Mouse (Mus musculus) right cerebral cortex, postnatal 36 days (tissue): ENCODE data around the gene Mrpl27.
"Not testable (repeated sequence)": the region's sequence is repeated elsewhere in the genome, so short reads cannot be mapped to it uniquely, and the experiment has no call there.

Source experiments
- DNase-seq, 2 experiments: peaks; one replicate each; pipeline ENCODE4 v3.0.0; 2022; ENCODE audit warnings: low spot score in 2 of 2, mixed read lengths in 1 of 2

Mrpl27 gene

DNA sequence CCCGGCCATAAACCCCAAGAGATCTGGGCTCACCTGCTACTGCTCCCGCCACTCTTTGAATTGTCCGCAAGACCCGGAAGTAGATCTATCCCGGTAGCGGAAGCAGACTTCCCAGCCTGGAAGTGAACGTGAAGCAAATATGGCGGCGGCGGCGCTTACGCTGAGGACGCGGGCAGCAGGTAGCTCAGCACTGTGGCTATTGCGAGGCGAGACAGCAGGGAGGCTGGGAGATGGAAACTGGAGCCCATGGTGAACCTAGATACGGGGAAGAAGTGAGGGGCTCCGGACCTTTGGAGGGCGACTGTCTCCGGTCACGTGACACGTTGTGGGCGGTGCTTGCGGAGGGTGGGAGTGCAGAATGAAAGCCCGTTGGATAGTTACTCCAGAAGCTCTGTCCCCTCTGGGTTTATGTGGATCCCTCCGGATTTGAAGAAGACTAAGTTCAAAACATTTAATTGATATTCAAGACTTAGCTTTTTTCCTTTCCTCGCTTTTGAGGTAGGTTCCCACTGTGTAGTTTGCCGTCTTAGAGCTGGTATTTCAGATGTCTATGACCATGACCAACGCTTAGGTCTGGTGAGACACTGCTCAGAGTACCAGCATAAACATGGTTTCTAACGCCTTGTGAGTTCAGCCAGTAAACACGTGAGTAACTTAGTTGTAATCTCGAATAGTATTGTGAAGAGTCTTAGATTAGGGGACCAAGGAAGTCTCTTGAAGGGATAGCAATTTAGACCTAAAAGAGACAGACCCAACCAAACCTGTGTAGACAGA lies at the start of gene Mrpl27, which contains the start of gene Eme1:
Gene Mrpl27, plus strand, starts transcription at position 105 of the 774 bp plus-strand sequence.
Gene Eme1, minus strand, starts transcription at position 302 of the 774 bp plus-strand sequence.
- DNase-seq, result peak; percentile 77 to 80

DNA sequence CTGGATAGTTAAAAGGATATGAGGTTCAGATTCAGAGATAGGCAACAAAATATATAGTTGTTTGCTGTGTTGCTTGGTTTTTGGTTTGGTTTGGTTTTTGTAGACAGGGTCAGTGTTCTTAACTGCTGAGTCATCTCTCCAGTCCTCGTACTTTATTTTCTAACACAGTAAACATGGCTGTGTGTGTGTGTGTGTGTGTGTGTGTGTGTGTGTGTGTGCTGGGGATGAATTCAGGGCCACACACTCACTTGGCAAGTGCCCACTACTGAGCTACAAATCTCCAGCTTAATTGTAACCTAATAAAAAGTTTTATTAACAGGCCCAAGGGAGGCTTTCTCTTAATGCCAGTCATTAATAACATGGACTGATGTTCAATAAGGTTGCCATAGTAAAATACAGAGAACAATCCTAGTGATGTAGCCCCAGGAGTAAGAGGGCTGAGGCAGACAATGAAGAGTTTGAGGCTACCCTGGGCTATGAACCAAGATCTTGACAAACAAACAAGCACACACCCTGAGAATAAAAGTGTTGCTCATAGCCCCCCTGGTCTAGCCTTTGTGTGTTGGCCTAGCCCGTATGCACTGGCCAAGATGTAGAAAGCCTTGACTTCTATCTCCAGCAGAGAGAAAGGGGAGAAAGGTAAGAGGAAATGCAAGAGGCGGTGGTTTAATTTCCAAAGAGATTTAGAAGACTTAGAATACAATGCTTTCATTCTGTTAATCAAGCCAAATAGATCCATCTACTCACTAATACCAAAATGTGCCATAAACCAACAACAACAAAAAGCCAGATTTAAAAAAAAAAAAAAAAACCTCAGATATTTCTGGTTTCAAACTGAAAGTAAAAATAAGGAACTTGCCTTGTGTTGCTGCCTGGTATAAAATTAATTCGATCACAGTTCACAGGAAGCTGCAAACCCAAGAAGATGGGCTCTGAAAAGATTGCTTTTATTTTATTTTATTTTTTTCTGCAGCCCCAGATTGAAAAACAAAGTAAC lies 42.5 kb upstream of the Mrpl27 start:
- no peak for DNase-seq

DNA sequence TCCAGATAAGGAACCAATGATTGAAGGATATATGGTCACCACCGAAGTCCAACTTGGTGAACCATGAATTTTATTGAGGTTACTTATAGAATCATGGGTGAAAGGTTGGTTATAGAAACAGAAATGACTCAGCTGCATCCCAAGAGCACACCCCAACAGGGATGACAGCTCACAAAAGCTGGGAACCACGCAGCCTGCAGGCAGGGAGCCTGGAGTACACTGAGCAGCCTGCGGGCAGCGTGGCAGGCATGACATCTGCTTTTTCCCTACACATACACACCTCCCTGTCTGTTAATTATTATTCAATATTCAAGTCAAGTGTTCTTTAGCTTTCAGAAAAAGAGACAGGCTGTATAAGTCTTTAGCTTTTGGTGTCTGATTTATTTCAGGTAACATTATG lies 39.0 kb upstream of the Mrpl27 start:
- no peak for DNase-seq

DNA sequence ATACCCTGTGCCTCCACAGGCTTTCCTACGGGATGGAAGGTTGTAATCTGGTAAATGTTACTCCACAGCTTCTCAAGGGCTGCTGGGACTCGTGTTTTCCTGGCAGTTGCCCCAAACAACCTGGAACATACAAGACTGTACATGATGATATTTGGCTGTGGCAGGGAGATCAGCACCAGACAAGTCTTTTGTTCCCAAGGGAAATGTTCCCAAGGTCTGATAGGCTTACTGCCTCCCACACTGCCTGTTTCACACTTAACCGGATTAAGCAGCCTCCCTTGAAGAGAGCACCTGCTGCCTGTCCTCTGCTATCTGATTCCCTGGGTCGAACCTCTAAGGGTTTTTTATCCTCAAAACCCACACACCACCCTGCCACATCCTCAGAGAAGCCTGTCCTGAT lies 38.1 kb upstream of the Mrpl27 start:
- no peak for DNase-seq

DNA sequence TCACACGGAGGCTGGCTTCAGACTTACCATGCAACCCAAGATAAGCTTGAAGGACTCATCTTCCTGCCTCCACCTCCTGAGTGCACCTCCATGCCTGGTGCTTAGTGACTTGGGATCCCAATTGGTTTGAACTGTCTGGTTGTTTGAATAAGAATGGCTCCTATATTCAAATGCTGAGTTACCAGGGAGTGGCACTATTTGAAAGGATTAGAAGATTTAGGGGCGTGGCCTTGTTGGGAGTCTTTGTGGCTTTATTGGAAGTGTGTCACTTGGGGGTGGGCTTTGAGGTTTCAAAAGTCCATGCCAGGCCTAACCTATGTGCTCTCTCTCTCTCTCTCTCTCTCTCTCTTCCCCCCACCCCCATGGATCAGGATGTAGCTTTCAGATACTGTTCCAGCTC lies 35.9 kb upstream of the Mrpl27 start:
- no peak for DNase-seq

DNA sequence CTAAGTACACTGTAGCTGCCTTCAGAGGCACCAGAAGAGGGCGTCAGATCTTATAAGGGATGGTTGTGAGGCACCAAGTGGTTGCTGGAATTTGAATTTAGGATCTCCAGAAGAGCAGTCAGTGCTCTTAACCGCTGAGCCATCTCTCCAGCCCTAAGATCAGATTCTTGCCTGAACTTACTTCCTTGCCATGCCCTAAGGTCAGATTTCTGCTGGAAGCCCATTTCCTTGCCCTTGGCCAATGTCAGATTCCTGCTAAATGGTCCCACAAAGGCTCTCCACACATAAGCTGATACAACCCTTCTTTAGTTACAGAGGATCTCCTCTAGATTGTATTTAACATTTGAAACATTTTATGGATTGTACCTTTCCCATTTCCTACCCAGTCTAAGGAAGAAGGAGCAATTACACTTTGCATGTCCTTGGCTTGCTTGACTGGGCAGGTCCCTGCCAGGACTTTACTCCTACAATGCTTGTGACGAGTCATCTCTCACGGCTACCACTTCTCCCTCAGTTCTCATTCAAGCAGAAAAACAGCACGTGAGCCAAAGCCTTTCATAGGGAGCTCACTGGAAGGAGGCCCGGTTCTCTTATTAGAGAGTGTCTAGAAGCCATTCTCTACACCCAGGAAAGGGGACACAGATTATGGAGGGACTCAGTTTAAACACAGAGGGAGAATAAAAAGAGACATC lies 32.7 kb upstream of the Mrpl27 start:
- no peak for DNase-seq

DNA sequence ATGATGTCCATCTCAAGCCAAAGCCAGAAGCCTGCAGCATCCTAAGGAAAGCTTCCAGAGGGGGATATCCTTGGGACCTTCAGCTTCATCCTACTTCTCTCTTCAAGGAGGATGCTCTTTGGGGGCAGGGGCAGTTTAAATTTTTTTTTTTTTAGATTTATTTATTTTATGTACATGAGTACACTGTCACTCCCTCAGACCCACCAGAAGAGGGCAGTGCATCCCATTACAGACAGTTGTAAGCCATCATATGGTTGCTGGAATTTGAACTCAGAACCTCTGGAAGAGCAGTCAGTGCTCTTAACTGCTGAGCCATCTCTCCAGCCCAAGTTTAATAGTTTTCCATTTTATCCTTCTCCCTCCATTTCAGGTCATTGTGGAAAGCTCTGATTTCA lies 32.1 kb upstream of the Mrpl27 start:
- DNase-seq, result no peak

GRCm38 (mm10) chr11:94622162-94622561 lies 31.4 kb upstream of the Mrpl27 start:
- DNase-seq, result no peak

DNA sequence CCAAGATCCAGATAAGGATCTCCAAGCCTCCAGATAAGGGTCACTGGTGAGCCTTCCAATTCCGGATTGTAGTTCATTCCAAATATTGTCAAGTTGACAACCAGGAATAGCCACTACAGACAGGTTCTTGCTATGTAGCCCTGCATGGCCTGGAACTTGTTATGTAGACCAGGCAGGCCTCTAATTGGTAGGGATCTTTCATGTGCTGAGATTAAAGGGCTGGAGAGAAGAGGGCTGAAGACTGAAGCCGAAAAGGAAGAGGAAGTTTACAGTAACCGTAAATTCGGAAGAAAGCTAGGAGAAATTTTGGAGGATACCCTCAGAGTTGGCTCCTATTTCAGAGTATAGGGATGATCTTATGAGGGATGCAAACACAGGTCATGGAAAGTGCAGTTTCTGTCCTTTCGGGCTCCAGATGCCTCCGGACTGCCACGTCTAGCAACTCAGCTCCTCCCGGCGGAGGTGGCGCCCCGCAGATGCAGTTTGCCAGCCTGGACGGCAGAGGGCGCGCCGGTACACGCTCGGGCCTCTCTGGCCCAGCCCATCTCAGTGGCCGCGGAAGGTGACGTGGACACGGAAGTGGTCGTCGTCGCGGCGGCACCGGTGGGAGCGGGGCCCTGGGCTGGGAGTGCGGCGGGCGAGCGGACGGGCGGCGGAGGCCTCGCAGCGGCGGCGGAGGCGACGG lies 24.2 kb upstream of the Mrpl27 start, which contains the start of gene Lrrc59:
Gene Lrrc59, plus strand, starts transcription at position 569 of the 685 bp plus-strand sequence.
- peak; percentile 88 to 90 for DNase-seq

DNA sequence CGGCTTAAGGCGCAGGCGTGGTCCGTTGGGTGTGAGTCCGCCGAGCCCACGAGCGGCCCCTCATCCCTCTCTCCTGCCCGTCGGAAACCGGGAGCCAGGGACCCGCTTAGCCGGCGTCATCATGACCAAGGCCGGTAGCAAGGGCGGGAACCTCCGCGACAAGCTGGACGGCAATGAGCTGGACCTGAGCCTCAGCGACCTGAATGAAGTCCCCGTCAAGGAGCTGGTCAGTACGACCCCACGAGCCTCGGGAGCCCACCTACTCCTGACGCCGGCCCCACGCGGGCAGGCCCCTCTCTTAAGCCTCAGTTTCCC lies 23.7 kb upstream of the Mrpl27 start:
- DNase-seq, result no peak

GRCm38 (mm10) chr11:94630199-94631011 lies 23.2 kb upstream of the Mrpl27 start:
- DNase-seq, result no peak

DNA sequence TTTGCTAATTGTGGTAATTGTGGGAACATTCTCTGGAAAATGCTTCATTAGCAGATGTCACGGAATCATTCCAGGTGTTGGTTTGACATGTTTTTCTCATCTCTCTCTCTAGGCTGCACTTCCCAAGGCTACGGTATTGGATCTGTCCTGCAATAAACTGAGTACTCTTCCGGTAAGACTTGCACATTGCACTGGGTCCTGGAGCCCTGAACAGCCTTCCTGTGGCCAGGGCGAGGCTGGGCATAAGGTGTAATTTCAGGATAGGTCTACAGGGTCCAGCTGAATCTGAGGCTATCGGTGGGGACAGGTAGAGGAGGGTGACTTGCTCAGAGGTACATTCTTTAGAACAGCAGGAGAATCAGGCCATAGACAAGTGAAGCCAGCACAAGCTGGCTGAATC lies 21.6 kb upstream of the Mrpl27 start:
- no peak for DNase-seq

DNA sequence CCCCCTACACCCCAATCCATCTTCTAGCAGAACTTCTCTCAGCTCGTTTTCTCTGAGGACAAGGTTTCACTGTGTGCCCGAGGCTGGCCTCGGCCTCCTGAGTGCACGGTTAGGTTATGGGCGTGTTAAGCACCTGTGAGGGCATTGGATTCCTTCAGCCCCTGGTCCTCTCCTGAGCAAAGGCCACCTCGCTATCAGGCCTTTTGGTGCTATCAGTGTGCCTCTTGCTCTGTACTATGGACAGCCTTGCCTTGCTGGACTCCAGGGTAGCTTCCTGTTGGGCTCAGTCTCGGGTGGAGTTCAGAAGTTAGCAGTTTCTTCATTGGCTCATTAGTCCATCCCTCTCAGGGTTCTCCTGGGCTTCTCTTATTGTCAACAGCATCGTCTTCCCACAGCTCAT lies 20.6 kb upstream of the Mrpl27 start:
- DNase-seq, result no peak

- DNase-seq, result no peak
Measured at GRCm38 (mm10) chr11:94634431-94634830, 19.1 kb upstream of the Mrpl27 start.

DNA sequence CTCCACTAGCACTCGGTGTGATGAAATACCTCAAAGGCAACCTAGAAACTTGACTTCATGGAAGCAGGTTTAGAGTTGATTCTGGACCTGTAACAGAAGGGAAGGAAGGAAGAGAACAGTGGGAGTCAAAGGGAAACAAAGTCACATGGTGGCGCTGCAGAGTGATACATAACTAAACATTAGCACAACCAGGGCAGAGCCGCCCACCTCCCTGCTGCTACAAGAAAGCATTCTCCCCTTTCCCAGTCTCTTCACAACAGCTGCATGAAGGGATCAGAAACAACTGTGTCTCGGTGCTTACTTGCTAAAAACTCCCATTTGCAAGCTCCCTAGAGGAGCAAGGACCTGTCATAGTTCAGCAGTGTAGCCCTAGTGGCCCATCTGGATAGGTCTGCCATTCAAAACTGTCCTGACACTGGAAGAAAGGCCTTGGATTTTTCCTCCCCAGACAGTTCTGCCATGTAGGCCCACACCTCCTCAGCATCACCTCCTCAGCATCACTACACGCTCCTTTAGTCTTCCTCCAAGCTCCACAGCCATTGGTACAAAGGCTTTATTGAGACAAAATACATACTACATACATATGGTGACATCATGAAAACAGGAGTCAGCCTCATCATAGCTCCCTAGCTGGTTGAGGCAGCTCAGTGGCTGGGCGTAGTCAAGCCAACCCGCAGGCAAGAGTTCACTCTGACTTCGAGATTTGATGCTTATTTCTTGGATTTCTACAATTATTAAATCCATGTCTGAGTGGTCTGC lies 8.9 kb upstream of the Mrpl27 start:
- DNase-seq, result peak; percentile 38 to 39

- DNase-seq, result no peak
Measured at GRCm38 (mm10) chr11:94646457-94646856, 7.1 kb upstream of the Mrpl27 start.

DNA sequence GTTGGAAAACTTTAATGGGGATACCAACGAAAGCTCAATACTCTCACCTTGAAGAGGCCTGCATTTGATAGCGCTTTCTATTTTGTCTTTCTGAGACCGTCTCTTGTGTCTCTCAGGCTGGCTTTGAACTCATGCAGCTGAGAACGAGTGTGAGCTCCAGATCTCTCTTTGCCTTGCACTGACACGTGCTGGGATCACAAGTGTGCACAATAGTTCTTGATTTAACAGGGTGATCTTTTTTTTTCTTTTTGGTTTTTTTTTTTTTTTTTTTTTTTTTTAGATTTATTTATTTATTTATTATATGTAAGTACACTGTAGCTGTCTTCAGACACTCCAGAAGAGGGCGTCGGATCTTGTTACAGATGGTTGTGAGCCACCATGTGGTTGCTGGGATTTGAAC lies 2.3 kb upstream of the Mrpl27 start:
- DNase-seq, result not testable (repeated sequence)

DNA sequence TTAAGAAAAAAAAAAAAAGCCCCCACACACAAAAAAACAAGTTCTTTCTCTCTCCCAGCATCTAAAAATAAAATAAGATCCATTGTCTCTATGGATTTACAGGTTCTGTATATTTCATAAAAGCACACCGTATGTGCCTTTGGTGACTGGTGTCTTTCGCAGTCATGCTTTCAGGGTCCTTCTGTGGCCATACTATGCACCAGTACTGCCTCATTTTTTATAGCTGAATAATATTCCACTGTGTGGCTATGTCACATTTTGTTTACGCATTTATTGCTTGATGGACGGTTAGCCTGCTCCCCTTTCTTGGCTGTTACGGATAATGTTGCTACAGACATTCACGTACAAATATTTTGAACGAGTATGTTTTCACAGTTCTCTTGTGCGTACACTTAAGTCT lies 594 bp upstream of the Mrpl27 start:
- DNase-seq, result no peak

GRCm38 (mm10) chr11:94661344-94661743 lies 7.8 kb downstream of the Mrpl27 start:
- no peak for DNase-seq

- no peak for DNase-seq
Measured at GRCm38 (mm10) chr11:94665281-94665680, 11.7 kb downstream of the Mrpl27 start.
